Mouse (Mus musculus): ENCODE results near the gene Ttll4. TPM values are rescaled to one million over a fixed set of nuclear protein-coding genes. Genes with fewer than 3 reads are reported as not detected.

Ttll4 gene
- total RNA-seq, 1 experiment, result 45.2 TPM

DNA sequence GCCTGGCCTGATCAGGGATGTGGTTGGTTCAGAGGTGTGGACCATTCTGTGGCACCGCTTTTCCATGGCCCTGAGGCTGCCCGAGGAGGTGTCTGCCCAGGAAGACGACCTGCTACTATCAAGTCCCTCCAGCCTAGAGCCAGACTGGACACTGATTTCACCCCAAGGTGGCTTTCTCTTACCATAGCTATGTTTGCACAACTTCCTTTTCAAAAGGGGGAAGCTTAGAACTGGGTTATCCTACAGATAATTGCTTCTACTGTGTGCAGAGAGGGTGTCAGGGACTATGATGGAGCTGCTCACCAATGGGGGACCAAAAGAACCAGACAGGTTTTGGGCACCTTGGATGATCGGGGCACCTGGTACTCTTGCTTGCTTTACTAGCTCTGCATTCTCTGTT, 28.8 kb upstream of the Ttll4 start:
- in situ Hi-C loops (cut with MboI; ENCODE audit: low sequenced_read_pairs in 2 of 2, unreplicated experiment in 2 of 2), result no loop called here
- Histone ChIP-seq H3K36me3 (ENCODE audit: control insufficient read depth, insufficient read depth, low read length, poor library complexity, severe bottlenecking) (no peaks in the 10 kb centered on the region), H3K9me3 (ENCODE audit: control insufficient read depth, insufficient read depth, low read depth, low read length) (no peaks in the 10 kb centered on the region), H3K4me1 (ENCODE audit: control insufficient read depth in 2 of 2, insufficient read depth in 2 of 2, low read length in 2 of 2, poor library complexity in 1 of 2) (peaks cover 0 to 4% of the 10 kb centered on the region in 2 experiments; a peak in 1 of 4 replicates), H3K27ac (ENCODE audit: insufficient read depth, low read depth, low read length, poor library complexity, severe bottlenecking) (no peak overlapping the region), H3K4me3 (ENCODE audit: insufficient read depth in 1 of 2, low read depth in 1 of 2, low read length in 2 of 2, poor library complexity in 1 of 2, severe bottlenecking in 1 of 2) (no peak overlapping the region), H3K9ac (ENCODE audit: insufficient read depth, low read depth, low read length, poor library complexity, severe bottlenecking) (no peak overlapping the region)
- TF ChIP-seq ZC3H11A (IDR thresholded peaks at IDR 0.05; ENCODE audit: borderline replicate concordance, low read depth, low read length) (no peak), HCFC1 (IDR thresholded peaks at IDR 0.05; ENCODE audit: borderline replicate concordance, insufficient read depth, low read length) (no peak)
- no peak for DNase-seq (ENCODE audit: low read depth, low spot score)

DNA sequence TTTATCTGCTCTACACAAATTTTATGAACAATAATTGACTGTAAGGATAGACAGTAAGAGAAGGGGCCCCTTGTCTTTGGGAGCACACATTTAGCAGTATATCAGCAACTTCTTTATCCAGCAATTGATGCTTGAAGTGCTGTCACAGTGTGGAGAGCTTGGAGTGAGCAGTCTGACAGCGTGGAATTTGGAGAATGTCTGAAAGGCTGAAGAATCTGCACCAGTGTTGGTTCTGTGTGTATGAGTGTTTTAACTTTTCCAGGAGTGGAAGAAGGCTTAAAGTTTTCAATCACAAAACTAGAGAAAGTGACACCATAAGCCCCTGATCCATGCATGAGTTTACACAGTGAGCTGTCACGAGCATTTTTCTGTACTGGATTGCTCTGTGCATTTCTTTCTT, 18.0 kb upstream of the Ttll4 start:
- Histone ChIP-seq H3K9ac (ENCODE audit: insufficient read depth, low read depth, low read length, poor library complexity, severe bottlenecking) (no peak overlapping the region), H3K9me3 (ENCODE audit: control insufficient read depth, insufficient read depth, low read depth, low read length) (no peaks in the 10 kb centered on the region), H3K4me3 (ENCODE audit: insufficient read depth in 1 of 2, low read depth in 1 of 2, low read length in 2 of 2, poor library complexity in 1 of 2, severe bottlenecking in 1 of 2) (no peak overlapping the region), H3K4me1 (ENCODE audit: control insufficient read depth in 2 of 2, insufficient read depth in 2 of 2, low read length in 2 of 2, poor library complexity in 1 of 2) (no peaks in the 10 kb centered on the region), H3K36me3 (ENCODE audit: control insufficient read depth, insufficient read depth, low read length, poor library complexity, severe bottlenecking) (no peaks in the 10 kb centered on the region), H3K27ac (ENCODE audit: insufficient read depth, low read depth, low read length, poor library complexity, severe bottlenecking) (no peak overlapping the region)
- DNase-seq (ENCODE audit: low read depth, low spot score), result no peak
- TF ChIP-seq ZC3H11A (IDR thresholded peaks at IDR 0.05; ENCODE audit: borderline replicate concordance, low read depth, low read length), result no peak
- TF ChIP-seq CHD2 (IDR thresholded peaks at IDR 0.05; ENCODE audit: low read depth, low read length), result no peak
- no peak for TF ChIP-seq ZNF384 (IDR thresholded peaks at IDR 0.05; ENCODE audit: low read depth, low read length)
- TF ChIP-seq HCFC1 (IDR thresholded peaks at IDR 0.05; ENCODE audit: borderline replicate concordance, insufficient read depth, low read length), result no peak
- TF ChIP-seq MAFK (IDR thresholded peaks at IDR 0.05; ENCODE audit: insufficient read depth, low read depth, low read length), result no peak
- in situ Hi-C loops (cut with MboI; ENCODE audit: low sequenced_read_pairs in 2 of 2, unreplicated experiment in 2 of 2), result no loop called here

DNA sequence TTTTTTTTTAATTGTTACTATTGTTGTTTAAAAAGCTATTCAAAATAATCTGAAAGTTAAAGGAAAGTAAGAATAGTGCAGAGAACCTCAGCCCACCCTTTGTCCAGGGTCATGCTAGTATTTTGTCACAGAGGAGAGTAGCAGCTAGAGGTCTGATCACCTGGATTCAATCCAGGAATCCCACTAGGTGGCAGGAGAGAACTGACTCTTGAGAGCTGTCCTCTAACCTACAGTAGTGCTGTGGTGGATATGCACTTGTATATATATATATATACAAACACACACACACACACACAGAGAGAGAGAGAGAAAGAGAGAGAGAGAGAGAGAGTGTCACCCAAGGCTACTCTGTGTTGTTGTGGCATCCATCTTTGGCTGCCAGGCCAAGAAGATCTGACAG, 17.6 kb upstream of the Ttll4 start:
- Histone ChIP-seq H3K4me1 (ENCODE audit: control insufficient read depth in 2 of 2, insufficient read depth in 2 of 2, low read length in 2 of 2, poor library complexity in 1 of 2) (no peaks in the 10 kb centered on the region), H3K36me3 (ENCODE audit: control insufficient read depth, insufficient read depth, low read length, poor library complexity, severe bottlenecking) (no peaks in the 10 kb centered on the region), H3K4me3 (ENCODE audit: insufficient read depth in 1 of 2, low read depth in 1 of 2, low read length in 2 of 2, poor library complexity in 1 of 2, severe bottlenecking in 1 of 2) (no peak overlapping the region), H3K9ac (ENCODE audit: insufficient read depth, low read depth, low read length, poor library complexity, severe bottlenecking) (no peak overlapping the region), H3K9me3 (ENCODE audit: control insufficient read depth, insufficient read depth, low read depth, low read length) (no peaks in the 10 kb centered on the region), H3K27ac (ENCODE audit: insufficient read depth, low read depth, low read length, poor library complexity, severe bottlenecking) (no peak overlapping the region)
- DNase-seq (ENCODE audit: low read depth, low spot score), result no peak
- in situ Hi-C loops (cut with MboI; ENCODE audit: low sequenced_read_pairs in 2 of 2, unreplicated experiment in 2 of 2), result no loop called here
- TF ChIP-seq ZNF384 (IDR thresholded peaks at IDR 0.05; ENCODE audit: low read depth, low read length), result no peak
- TF ChIP-seq CHD2 (IDR thresholded peaks at IDR 0.05; ENCODE audit: low read depth, low read length), result no peak
- TF ChIP-seq HCFC1 (IDR thresholded peaks at IDR 0.05; ENCODE audit: borderline replicate concordance, insufficient read depth, low read length), result no peak
- no peak for TF ChIP-seq MAFK (IDR thresholded peaks at IDR 0.05; ENCODE audit: insufficient read depth, low read depth, low read length)
- no peak for TF ChIP-seq ZC3H11A (IDR thresholded peaks at IDR 0.05; ENCODE audit: borderline replicate concordance, low read depth, low read length)

DNA sequence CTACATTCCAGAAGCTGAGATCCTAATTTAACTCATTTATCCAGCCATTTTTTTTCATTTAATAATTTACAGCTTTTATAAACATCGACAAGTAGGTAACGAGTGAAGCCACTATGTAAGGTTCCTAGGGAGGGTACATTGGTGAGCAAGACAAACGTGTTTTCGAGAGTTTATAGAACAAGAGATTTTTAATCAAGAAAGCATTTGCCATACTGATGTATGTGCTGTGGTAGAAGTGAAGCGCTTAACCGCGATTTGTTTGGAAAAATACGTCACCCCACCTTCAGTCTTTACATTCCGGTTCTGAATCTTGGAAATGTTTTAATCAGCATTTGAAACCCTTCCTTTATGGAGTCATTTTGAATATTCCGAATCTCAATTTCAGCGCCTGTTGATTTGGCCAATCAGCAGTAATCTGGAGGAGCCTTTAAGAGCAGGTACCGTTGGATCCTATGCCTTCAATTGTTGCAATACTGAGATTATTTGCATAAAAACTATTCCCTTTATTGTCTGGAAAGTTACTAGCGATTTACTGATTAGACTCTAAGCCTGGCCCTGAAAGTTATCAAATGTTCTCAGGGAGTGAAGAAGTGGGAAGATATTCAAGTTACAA, 814 bp downstream of the Ttll4 start:
- Histone ChIP-seq H3K4me1 (ENCODE audit: control insufficient read depth in 2 of 2, insufficient read depth in 2 of 2, low read length in 2 of 2, poor library complexity in 1 of 2) (peaks cover 0 to 2% of the 10 kb centered on the region in 2 experiments; a peak in 1 of 4 replicates), H3K9me3 (ENCODE audit: control insufficient read depth, insufficient read depth, low read depth, low read length) (peaks cover 7% of the 10 kb centered on the region; the same call in 1 of the 2 replicates), H3K4me3 (ENCODE audit: insufficient read depth in 1 of 2, low read depth in 1 of 2, low read length in 2 of 2, poor library complexity in 1 of 2, severe bottlenecking in 1 of 2) (peak overlapping the region; percentile 82 to 84), H3K9ac (ENCODE audit: insufficient read depth, low read depth, low read length, poor library complexity, severe bottlenecking) (peak overlapping the region; percentile 84), H3K36me3 (ENCODE audit: control insufficient read depth, insufficient read depth, low read length, poor library complexity, severe bottlenecking) (no peaks in the 10 kb centered on the region; the same call in 1 of the 2 replicates), H3K27ac (ENCODE audit: insufficient read depth, low read depth, low read length, poor library complexity, severe bottlenecking) (peak overlapping the region; percentile 80; the same call in 1 of the 2 replicates)
- no peak for DNase-seq (ENCODE audit: low read depth, low spot score)
- in situ Hi-C loops (cut with MboI; ENCODE audit: low sequenced_read_pairs in 2 of 2, unreplicated experiment in 2 of 2), result no loop called here
- TF ChIP-seq MAFK (IDR thresholded peaks at IDR 0.05; ENCODE audit: insufficient read depth, low read depth, low read length), result 0 out of 2 replicates have a peak, but pooled peaks have one; percentile 1
- TF ChIP-seq HCFC1 (IDR thresholded peaks at IDR 0.05; ENCODE audit: borderline replicate concordance, insufficient read depth, low read length), result no peak

DNA sequence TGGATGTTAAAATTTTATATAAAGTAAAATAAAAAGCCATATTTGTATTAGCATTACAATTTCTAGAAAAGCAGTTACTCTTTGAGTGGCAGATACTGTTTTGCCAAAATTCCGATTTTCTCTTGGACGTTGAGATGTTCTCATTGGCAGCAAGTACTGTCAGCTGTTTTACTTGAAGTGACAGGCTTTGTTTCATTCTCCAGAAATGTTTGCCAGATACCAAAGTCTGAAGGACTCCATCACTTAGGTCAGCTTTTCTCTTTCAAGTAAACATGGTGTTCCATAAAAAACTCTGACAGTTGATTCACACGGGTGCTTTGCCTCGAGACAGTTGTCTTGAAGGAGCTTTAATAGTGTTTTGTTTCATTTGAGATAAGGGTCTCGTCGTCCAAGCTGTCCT, 3.6 kb downstream of the Ttll4 start:
- in situ Hi-C loops (cut with MboI; ENCODE audit: low sequenced_read_pairs in 2 of 2, unreplicated experiment in 2 of 2), result no loop called here
- no peak for DNase-seq (ENCODE audit: low read depth, low spot score)
- Histone ChIP-seq H3K9ac (ENCODE audit: insufficient read depth, low read depth, low read length, poor library complexity, severe bottlenecking) (no peak overlapping the region), H3K27ac (ENCODE audit: insufficient read depth, low read depth, low read length, poor library complexity, severe bottlenecking) (no peak overlapping the region), H3K36me3 (ENCODE audit: control insufficient read depth, insufficient read depth, low read length, poor library complexity, severe bottlenecking) (no peaks in the 10 kb centered on the region; the same call in 1 of the 2 replicates), H3K4me1 (ENCODE audit: control insufficient read depth in 2 of 2, insufficient read depth in 2 of 2, low read length in 2 of 2, poor library complexity in 1 of 2) (peaks cover 0 to 2% of the 10 kb centered on the region in 2 experiments; a peak in 1 of 4 replicates), H3K4me3 (ENCODE audit: insufficient read depth in 1 of 2, low read depth in 1 of 2, low read length in 2 of 2, poor library complexity in 1 of 2, severe bottlenecking in 1 of 2) (no peak overlapping the region), H3K9me3 (ENCODE audit: control insufficient read depth, insufficient read depth, low read depth, low read length) (peaks cover 7% of the 10 kb centered on the region; the same call in 1 of the 2 replicates)
- TF ChIP-seq ZNF384 (IDR thresholded peaks at IDR 0.05; ENCODE audit: low read depth, low read length), result no peak
- no peak for TF ChIP-seq HCFC1 (IDR thresholded peaks at IDR 0.05; ENCODE audit: borderline replicate concordance, insufficient read depth, low read length)
- no peak for TF ChIP-seq ZC3H11A (IDR thresholded peaks at IDR 0.05; ENCODE audit: borderline replicate concordance, low read depth, low read length)
- no peak for TF ChIP-seq MAFK (IDR thresholded peaks at IDR 0.05; ENCODE audit: insufficient read depth, low read depth, low read length)
- TF ChIP-seq CHD2 (IDR thresholded peaks at IDR 0.05; ENCODE audit: low read depth, low read length), result no peak

Data from ES-E14 (cell line).